14 mouse cellular contexts compared by ENCODE assay signal in genomic region chr2:70886831-70887230, GRCm38 (mm10).
DNase-seq lines count a peak whose midpoint lies in the region; ATAC-seq and TF ChIP-seq lines count a peak whose summit lies in the region.
"Had no signal": no experiment of that assay in that cellular context is flagged by ENCODE, and none has a peak within 500 bp of the region (broad histone marks: within the 10 kb centered on the region; RNA-seq: fewer than 3 reads in every experiment).

No protein-coding gene starts in this region.

- TF ChIP-seq CTCF in forebrain, postnatal 0 days (IDR thresholded peaks at IDR 0.05; ENCODE audit: low read depth), result no peak

- no peak overlapping the region for H3K9ac ChIP-seq in forebrain, postnatal 0 days
- H3K9ac ChIP-seq in hindbrain, embryonic 13.5 days, result no peak overlapping the region
- H3K9ac ChIP-seq: lung, embryonic 14.5 days had no signal

- 48% methylated on average over 7 of the region's 7 CpGs for WGBS in forebrain, postnatal 0 days
- WGBS in heart, embryonic 10.5 days, result 90% methylated on average over 7 of the region's 7 CpGs
- WGBS in hindbrain, embryonic 13.5 days, result 78% methylated on average over 7 of the region's 7 CpGs

- no peak overlapping the region for H3K27ac ChIP-seq in forebrain, postnatal 0 days (ENCODE audit: low read depth, low read length)
- no peak overlapping the region for H3K27ac ChIP-seq in heart, embryonic 10.5 days
- no peak overlapping the region for H3K27ac ChIP-seq in hindbrain, embryonic 13.5 days
- H3K27ac ChIP-seq: heart, adult 2 months had no signal

- H3K9me3 ChIP-seq in forebrain, postnatal 0 days (ENCODE audit: low read length), result no peaks in the 10 kb centered on the region
- no peaks in the 10 kb centered on the region for H3K9me3 ChIP-seq in heart, embryonic 10.5 days
- H3K9me3 ChIP-seq in hindbrain, embryonic 13.5 days, result no peaks in the 10 kb centered on the region
- H3K9me3 ChIP-seq: megakaryocyte, embryonic 14.5 days had no signal

- no peaks in the 10 kb centered on the region for H3K36me3 ChIP-seq in forebrain, postnatal 0 days (ENCODE audit: insufficient read depth)
- H3K36me3 ChIP-seq in heart, embryonic 10.5 days, result no peaks in the 10 kb centered on the region
- H3K36me3 ChIP-seq in hindbrain, embryonic 13.5 days, result no peaks in the 10 kb centered on the region

- no peak overlapping the region for H3K4me2 ChIP-seq in forebrain, postnatal 0 days (ENCODE audit: low read depth)
- no peak overlapping the region for H3K4me2 ChIP-seq in hindbrain, embryonic 13.5 days
- H3K4me2 ChIP-seq: lung, embryonic 14.5 days had no signal

- peak; percentile 24 for DNase-seq in cerebellum, adult 11 months
- DNase-seq in cerebellum, postnatal 4 days (ENCODE audit: low spot score in 2 of 2), result no peak
- peak; percentile 22 to 39 for DNase-seq in left cerebral cortex, postnatal 36 days (ENCODE audit: low spot score in 2 of 2)
- DNase-seq in left cerebral cortex, postnatal 4 days, result no peak
- peak; percentile 46 for DNase-seq in forebrain, postnatal 0 days
- DNase-seq in right cerebral cortex, postnatal 36 days (ENCODE audit: low spot score in 2 of 2), result peak; percentile 35 to 51
- DNase-seq in heart, embryonic 10.5 days (ENCODE audit: low spot score), result no peak
- DNase-seq: heart, adult 2 months; heart, postnatal 10 days; lung, embryonic 14.5 days; retina, postnatal 1 day had no signal

- no peaks in the 10 kb centered on the region for H3K27me3 ChIP-seq in forebrain, postnatal 0 days (ENCODE audit: insufficient read depth, low read length)
- H3K27me3 ChIP-seq in heart, embryonic 10.5 days (ENCODE audit: insufficient read depth, poor library complexity, severe bottlenecking), result no peaks in the 10 kb centered on the region
- H3K27me3 ChIP-seq in hindbrain, embryonic 13.5 days, result no peaks in the 10 kb centered on the region
- H3K27me3 ChIP-seq: megakaryocyte, embryonic 14.5 days; Patski had no signal

- intact Hi-C loops in left cerebral cortex, postnatal 36 days (cut with DNase I), result no loop called here
- intact Hi-C loops in left cerebral cortex, postnatal 4 days (cut with DNase I), result no loop called here

- H3K4me1 ChIP-seq in forebrain, postnatal 0 days (ENCODE audit: insufficient read depth), result no peaks in the 10 kb centered on the region
- H3K4me1 ChIP-seq in heart, embryonic 10.5 days, result no peaks in the 10 kb centered on the region
- no peaks in the 10 kb centered on the region for H3K4me1 ChIP-seq in hindbrain, embryonic 13.5 days (replicated peaks)

- peak; percentile 27 for ATAC-seq in forebrain, postnatal 0 days
- no peak for ATAC-seq in hindbrain, embryonic 13.5 days (ENCODE audit: low FRiP score)
- ATAC-seq: Patski had no signal

- H3K4me3 ChIP-seq in forebrain, postnatal 0 days (ENCODE audit: low read depth, low read length), result no peak overlapping the region
- no peak overlapping the region for H3K4me3 ChIP-seq in heart, embryonic 10.5 days
- H3K4me3 ChIP-seq in hindbrain, embryonic 13.5 days, result no peak overlapping the region
- H3K4me3 ChIP-seq: heart, adult 2 months had no signal

Comparison
In these comparisons a context has a peak if more than half of its experiments do, and no peak if none do; other contexts are left out.
1. DNase-seq: peak in cerebellum, adult 11 months (single experiment), left cerebral cortex, postnatal 36 days (2 of 2), forebrain, postnatal 0 days (single experiment) and right cerebral cortex, postnatal 36 days (2 of 2); none in cerebellum, postnatal 4 days (0 of 2), left cerebral cortex, postnatal 4 days (single experiment) and heart, embryonic 10.5 days (single experiment).